Mouse (Mus musculus): ENCODE results near the gene Dnajc6. TPM values are rescaled to one million over a fixed set of nuclear protein-coding genes. Genes with fewer than 3 reads are reported as not detected.

The Dnajc6 gene
- total RNA-seq, 4 experiments from 2014 or later, result 267 to 340 (median 308) TPM

DNA sequence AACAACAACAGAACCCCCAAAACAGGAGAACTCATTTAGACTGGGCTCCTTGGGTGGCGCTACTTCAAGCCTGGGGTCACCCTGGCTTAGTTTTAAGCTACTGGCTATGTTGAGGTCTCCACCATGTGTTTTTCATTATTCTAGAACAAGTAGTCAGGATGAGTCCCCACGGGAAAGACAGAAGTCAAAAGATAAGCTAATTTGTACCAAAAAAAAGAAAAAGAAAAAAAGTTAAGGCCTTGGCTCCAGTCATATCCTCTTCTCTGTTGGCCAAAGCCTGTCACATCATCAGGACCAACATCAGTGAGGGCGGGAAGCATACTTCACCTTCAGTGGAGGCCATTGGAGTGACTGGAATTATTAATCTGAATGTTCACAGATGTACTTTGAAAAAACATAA is 188.4 kb downstream of the Dnajc6 start:
- no peak for DNase-seq (ENCODE audit: low spot score in 2 of 2)

DNA sequence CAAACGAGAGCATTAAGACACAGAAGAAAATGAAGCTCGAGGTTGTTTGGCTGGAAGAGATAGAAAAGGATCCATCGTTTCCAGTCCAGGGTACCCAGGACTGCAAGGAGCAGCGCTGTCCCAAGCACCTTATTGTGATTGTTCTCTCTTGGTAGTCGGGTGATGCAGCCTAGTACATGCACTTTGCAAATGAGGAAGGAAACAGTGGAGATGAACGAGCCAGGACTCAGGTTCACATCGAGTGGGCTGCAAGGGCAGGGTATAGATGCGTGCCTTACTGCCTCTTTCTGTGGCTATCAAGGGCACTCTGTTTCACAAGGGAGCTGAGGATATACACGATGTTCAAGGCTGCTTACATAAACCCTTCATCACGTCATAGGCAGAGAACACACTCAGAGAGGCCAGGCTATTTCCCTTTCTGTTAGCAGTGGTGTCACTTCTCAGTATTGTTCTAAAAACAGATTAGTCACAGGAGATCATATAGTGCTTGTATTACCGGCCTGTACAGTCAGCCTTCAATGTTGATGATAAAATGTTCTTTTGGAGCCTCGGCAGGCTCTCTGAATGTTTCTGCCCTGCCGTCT is 189.9 kb downstream of the Dnajc6 start:
- DNase-seq (ENCODE audit: low spot score in 2 of 2), result no peak

- no peak for DNase-seq (ENCODE audit: low spot score in 2 of 2)
Measured at GRCm38 (mm10) chr4:101689241-101689640, 192.8 kb downstream of the Dnajc6 start.

- no peak for DNase-seq (ENCODE audit: low spot score in 2 of 2)
Measured at GRCm38 (mm10) chr4:101689645-101690044, 193.2 kb downstream of the Dnajc6 start.

Other genes starting within 250 kb of the Dnajc6 start
- 100 to 1,000 TPM; 118 to 133 (median 127) TPM for gene Jak1, start 231.4 kb upstream of the Dnajc6 start, total RNA-seq (2022)
- 10 to 100 TPM; 49.4 to 89.0 (median 61.8) TPM for gene Ak4, start 77.4 kb upstream of the Dnajc6 start, total RNA-seq (2022)
- gene Leprot, start 151.1 kb downstream of the Dnajc6 start, total RNA-seq (2022), result 10 to 100 TPM; 23.6 to 33.8 (median 28.7) TPM
- gene Lepr, start 220.8 kb downstream of the Dnajc6 start, total RNA-seq (2022), result 1 to 10 TPM; 1.8 to 3.3 (median 3.1) TPM